Mouse (Mus musculus) hindbrain, embryonic 15.5 days (tissue): Measurements from ENCODE around the gene Phxr2. TPM values are rescaled to one million over a fixed set of nuclear protein-coding genes. Genes with fewer than 3 reads are reported as not detected.
A peak's percentile ranks its signal among the peaks of the same experiment; 100 is the strongest.

Experiments
- ATAC-seq: fragments of 200-750 bp; cut with Nextera tagmentation; 2 replicates; pipeline ENCODE4 v1.8.0; 2017; ENCODE audit warnings: low read depth, moderate number of reproducible peaks, moderate TSS enrichment; ENCODE audit not compliant: low FRiP score
- H3K27ac ChIP-seq: fragments of 300-500 bp; sonication (generic); replicated peaks from 2 replicates; pipeline ENCODE4 v1.5.1; 2015; ENCODE audit warnings: mild to moderate bottlenecking, inconsistent platforms
- H3K27me3 ChIP-seq: fragments of 300-500 bp; sonication (generic); 2 replicates; pipeline ENCODE4 v1.6.1; 2015; ENCODE audit warnings: control low read depth, inconsistent platforms
- H3K36me3 ChIP-seq: fragments of 300-500 bp; sonication (generic); 2 replicates; pipeline ENCODE4 v1.6.1; 2015; ENCODE audit warnings: control low read depth, inconsistent platforms
- H3K4me1 ChIP-seq: fragments of 300-500 bp; sonication (generic); replicated peaks from 2 replicates; pipeline ENCODE4 v1.6.1; 2015; ENCODE audit warnings: control low read depth, inconsistent platforms
- H3K4me2 ChIP-seq: fragments of 300-500 bp; sonication (generic); 2 replicates; pipeline ENCODE4 v1.6.1; 2015; ENCODE audit warnings: moderate library complexity, mild to moderate bottlenecking, inconsistent platforms
- H3K4me3 ChIP-seq: fragments of 300-500 bp; sonication (generic); 2 replicates; pipeline ENCODE4 v1.5.1; 2015; ENCODE audit warnings: mild to moderate bottlenecking, inconsistent platforms
- H3K9ac ChIP-seq: fragments of 300-500 bp; sonication (generic); 2 replicates; pipeline ENCODE4 v1.6.1; 2015; ENCODE audit warnings: inconsistent platforms
- H3K9me3 ChIP-seq: fragments of 300-500 bp; sonication (generic); 2 replicates; pipeline ENCODE4 v1.6.1; 2016; ENCODE audit warnings: control low read depth, inconsistent platforms
- WGBS: fragments of 180-500 bp; shearing (Covaris S2); methylation state at CpG from one replicate; pipeline ENCODE4 v1.1.7; 2015; 5-methylcytosine and 5-hydroxymethylcytosine counted together
- polyA plus RNA-seq: library from polyadenylated mRNA; unstranded; fragments of >200 nt; fragmentation: Nextera tagmentation; extraction: Ambion mirVana; gene quantifications from 2 replicates; pipeline ENCODE4 v1.2.1, GENCODE M21; 2015

The Phxr2 gene
- not detected in 2 replicates for polyA plus RNA-seq

GRCm38 (mm10) chr10:99126225-99126624, at the start of gene Phxr2:
Phxr2 (minus strand) TSS chr10:99126325.
- no peak within 1 kb of the TSS for H3K4me2 ChIP-seq
- peaks cover 7% of the 10 kb centered on the region; the same call in 1 of the 2 replicates for H3K4me1 ChIP-seq

GRCm38 (mm10) chr10:99172906-99173507, 46.9 kb upstream of the Phxr2 start:
- no peak for ATAC-seq
- Histone ChIP-seq H3K27me3 (no peaks in the 10 kb centered on the region), H3K9ac (no peak overlapping the region), H3K4me1 (peaks cover 12% of the 10 kb centered on the region), H3K36me3 (no peaks in the 10 kb centered on the region), H3K27ac (0 out of 2 replicates have a peak overlapping the region, but pooled peaks have one; percentile 20), H3K4me2 (no peak overlapping the region), H3K4me3 (no peak overlapping the region), H3K9me3 (no peaks in the 10 kb centered on the region)
- WGBS = 45% methylated on average over 7 of the region's 7 CpGs

More at GRCm38 (mm10) chr10:99126225-99126624, at the start of gene Phxr2:
- ATAC-seq = no peak
- 88% methylated on average over 4 of the region's 4 CpGs for WGBS
- H3K4me3 ChIP-seq = no peak within 1 kb of the TSS
- H3K9ac ChIP-seq = no peak within 1 kb of the TSS
- peaks cover 5% of the 10 kb centered on the region; the same call in 1 of the 2 replicates for H3K36me3 ChIP-seq
- no peak within 1 kb of the TSS for H3K27ac ChIP-seq
- H3K27me3 ChIP-seq = no peaks in the 10 kb centered on the region
- no peaks in the 10 kb centered on the region for H3K9me3 ChIP-seq

- no peaks in the 10 kb centered on the region for H3K9me3 ChIP-seq
- H3K27ac ChIP-seq = peak overlapping the region; percentile 57
- H3K9ac ChIP-seq = no peak overlapping the region
- peak overlapping the region; percentile 16; the same call in 1 of the 2 replicates for H3K4me2 ChIP-seq
- H3K4me1 ChIP-seq = peaks cover 12% of the 10 kb centered on the region
- H3K4me3 ChIP-seq = no peak overlapping the region
- 18% methylated on average over 12 of the region's 12 CpGs for WGBS
- ATAC-seq = peak; percentile 65
- no peaks in the 10 kb centered on the region for H3K27me3 ChIP-seq
- H3K36me3 ChIP-seq = no peaks in the 10 kb centered on the region
Measured at GRCm38 (mm10) chr10:99171961-99172497, 45.9 kb upstream of the Phxr2 start.

- Histone ChIP-seq H3K9ac (no peak overlapping the region), H3K4me3 (no peak overlapping the region), H3K27ac (no peak overlapping the region), H3K36me3 (no peaks in the 10 kb centered on the region), H3K4me2 (no peak overlapping the region), H3K4me1 (peaks cover 12% of the 10 kb centered on the region), H3K27me3 (no peaks in the 10 kb centered on the region), H3K9me3 (no peaks in the 10 kb centered on the region)
- 83% methylated on average over 5 of the region's 5 CpGs for WGBS
- no peak for ATAC-seq
Measured at GRCm38 (mm10) chr10:99169765-99170129, 43.6 kb upstream of the Phxr2 start.

- Histone ChIP-seq H3K4me2 (no peak overlapping the region), H3K9me3 (no peaks in the 10 kb centered on the region), H3K4me3 (no peak overlapping the region), H3K36me3 (no peaks in the 10 kb centered on the region), H3K4me1 (peaks cover 12% of the 10 kb centered on the region), H3K27ac (no peak overlapping the region), H3K9ac (no peak overlapping the region), H3K27me3 (no peaks in the 10 kb centered on the region)
- no peak for ATAC-seq
- 87% methylated on average over 11 of the region's 11 CpGs for WGBS
Measured at GRCm38 (mm10) chr10:99168840-99169764, 43.0 kb upstream of the Phxr2 start.

- 71% methylated on average over 6 of the region's 6 CpGs for WGBS
- Histone ChIP-seq H3K4me2 (no peak overlapping the region), H3K36me3 (no peaks in the 10 kb centered on the region), H3K9ac (no peak overlapping the region), H3K4me1 (peaks cover 12% of the 10 kb centered on the region), H3K27ac (no peak overlapping the region), H3K9me3 (no peaks in the 10 kb centered on the region), H3K27me3 (no peaks in the 10 kb centered on the region), H3K4me3 (no peak overlapping the region)
- no peak for ATAC-seq
Measured at GRCm38 (mm10) chr10:99168404-99168803, 42.3 kb upstream of the Phxr2 start.

- Histone ChIP-seq H3K4me3 (no peak overlapping the region), H3K36me3 (no peaks in the 10 kb centered on the region), H3K27me3 (no peaks in the 10 kb centered on the region), H3K9ac (no peak overlapping the region), H3K9me3 (no peaks in the 10 kb centered on the region), H3K27ac (no peak overlapping the region), H3K4me1 (0 out of 2 replicates have a peak, but pooled peaks cover 3% of the 10 kb centered on the region), H3K4me2 (no peak overlapping the region)
- WGBS = 73% methylated on average over 3 of the region's 3 CpGs
- no peak for ATAC-seq
Measured at GRCm38 (mm10) chr10:99166392-99166791, 40.3 kb upstream of the Phxr2 start.

- Histone ChIP-seq H3K9ac (no peak overlapping the region), H3K36me3 (no peaks in the 10 kb centered on the region), H3K27me3 (no peaks in the 10 kb centered on the region), H3K4me2 (no peak overlapping the region), H3K4me1 (no peaks in the 10 kb centered on the region), H3K9me3 (no peaks in the 10 kb centered on the region), H3K4me3 (no peak overlapping the region), H3K27ac (no peak overlapping the region)
- 80% methylated on average over 7 of the region's 7 CpGs for WGBS
- no peak for ATAC-seq
Measured at GRCm38 (mm10) chr10:99165751-99166282, 39.7 kb upstream of the Phxr2 start.

GRCm38 (mm10) chr10:99164871-99165477, 38.8 kb upstream of the Phxr2 start:
- no peaks in the 10 kb centered on the region for H3K36me3 ChIP-seq
- H3K9ac ChIP-seq = no peak overlapping the region
- H3K27me3 ChIP-seq = no peaks in the 10 kb centered on the region
- peak; percentile 73 for ATAC-seq
- H3K27ac ChIP-seq = no peak overlapping the region
- no peaks in the 10 kb centered on the region for H3K9me3 ChIP-seq
- H3K4me2 ChIP-seq = no peak overlapping the region
- H3K4me1 ChIP-seq = no peaks in the 10 kb centered on the region
- no peak overlapping the region for H3K4me3 ChIP-seq
- WGBS = 35% methylated on average over 12 of the region's 13 CpGs

- no peak overlapping the region for H3K4me3 ChIP-seq
- no peak overlapping the region for H3K27ac ChIP-seq
- H3K36me3 ChIP-seq = no peaks in the 10 kb centered on the region
- H3K9me3 ChIP-seq = no peaks in the 10 kb centered on the region
- 84% methylated on average over 5 of the region's 5 CpGs for WGBS
- no peak for ATAC-seq
- H3K9ac ChIP-seq = no peak overlapping the region
- H3K4me1 ChIP-seq = no peaks in the 10 kb centered on the region
- H3K27me3 ChIP-seq = no peaks in the 10 kb centered on the region
- no peak overlapping the region for H3K4me2 ChIP-seq
Measured at GRCm38 (mm10) chr10:99163002-99163401, 36.9 kb upstream of the Phxr2 start.

GRCm38 (mm10) chr10:99161987-99162582, 36.0 kb upstream of the Phxr2 start:
- Histone ChIP-seq H3K4me3 (no peak overlapping the region), H3K27me3 (no peaks in the 10 kb centered on the region), H3K27ac (no peak overlapping the region), H3K4me1 (no peaks in the 10 kb centered on the region), H3K4me2 (no peak overlapping the region), H3K36me3 (no peaks in the 10 kb centered on the region), H3K9ac (no peak overlapping the region), H3K9me3 (no peaks in the 10 kb centered on the region)
- no peak for ATAC-seq
- 44% methylated on average over 8 of the region's 8 CpGs for WGBS
